Mouse (Mus musculus): ENCODE data around the gene Mgat4d. TPM values are rescaled to one million over a fixed set of nuclear protein-coding genes. Genes with fewer than 3 reads are reported as not detected.
A peak's percentile ranks its signal among the peaks of the same experiment; 100 is the strongest.

The Mgat4d gene
- total RNA-seq, 1 experiment, result 0.31 TPM

DNA sequence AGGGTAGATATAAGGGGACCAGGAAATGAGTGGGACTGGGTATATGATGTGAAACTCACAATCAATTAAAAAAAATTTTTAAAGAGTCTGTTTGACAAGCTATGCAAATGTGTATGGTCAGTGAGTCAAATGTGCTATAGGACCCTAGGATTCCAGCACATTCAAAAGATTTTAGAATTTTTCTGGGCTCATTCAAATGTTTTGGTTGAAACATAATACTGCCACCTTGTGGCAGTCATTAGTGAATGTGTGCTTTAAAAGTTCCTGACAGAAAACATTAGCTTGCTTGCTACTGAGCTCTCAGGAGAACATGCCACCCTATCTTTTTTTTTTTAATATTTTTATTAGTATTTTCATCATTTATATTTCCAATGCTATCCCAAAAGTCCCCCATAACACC lies 5.6 kb upstream of the Mgat4d start:
- Histone ChIP-seq H3K36me3 (ENCODE audit: control insufficient read depth, insufficient read depth, low read length, poor library complexity, severe bottlenecking) (no peaks in the 10 kb centered on the region), H3K9ac (ENCODE audit: insufficient read depth, low read depth, low read length, poor library complexity, severe bottlenecking) (no peak overlapping the region), H3K9me3 (ENCODE audit: control insufficient read depth, insufficient read depth, low read depth, low read length) (no peaks in the 10 kb centered on the region), H3K27ac (ENCODE audit: insufficient read depth, low read depth, low read length, poor library complexity, severe bottlenecking) (no peak overlapping the region), H3K4me3 (ENCODE audit: insufficient read depth in 1 of 2, low read depth in 1 of 2, low read length in 2 of 2, poor library complexity in 1 of 2, severe bottlenecking in 1 of 2) (no peak overlapping the region), H3K4me1 (ENCODE audit: control insufficient read depth in 2 of 2, insufficient read depth in 2 of 2, low read length in 2 of 2, poor library complexity in 1 of 2) (peaks cover 0 to 2% of the 10 kb centered on the region in 2 experiments; a peak in 1 of 4 replicates)
- in situ Hi-C loops (cut with MboI; ENCODE audit: low sequenced_read_pairs in 2 of 2, unreplicated experiment in 2 of 2), result loop anchor here in 1 of 2 experiments (10.0 kb wide), 1 partner anchor 248 kb away; no protein-coding TSS in a partner anchor
- TF ChIP-seq ZNF384 (IDR thresholded peaks at IDR 0.05; ENCODE audit: low read depth, low read length), result no peak
- TF ChIP-seq ZC3H11A (IDR thresholded peaks at IDR 0.05; ENCODE audit: borderline replicate concordance, low read depth, low read length), result peak; percentile 60; the same call in 1 of the 2 replicates
- no peak for DNase-seq (ENCODE audit: low read depth, low spot score)

DNA sequence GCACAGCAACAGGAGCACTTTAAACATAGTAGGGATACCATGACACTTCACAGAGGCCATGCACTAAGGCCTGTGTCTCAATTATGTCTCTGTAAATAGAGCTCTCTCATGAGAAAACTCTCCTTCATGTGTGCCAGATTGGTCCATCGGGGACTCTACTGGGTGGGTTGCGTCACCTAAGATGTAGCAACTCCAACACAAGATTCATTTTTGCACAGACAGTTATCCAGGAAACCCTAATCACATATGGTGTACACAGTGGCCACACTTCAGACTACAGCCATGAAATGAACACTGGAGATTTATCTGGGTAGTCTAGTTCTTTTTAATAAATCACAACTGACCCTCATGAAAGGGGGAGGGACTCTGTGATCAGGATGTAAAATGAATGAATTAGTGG lies 3.0 kb downstream of the Mgat4d start:
- in situ Hi-C loops (cut with MboI; ENCODE audit: low sequenced_read_pairs in 2 of 2, unreplicated experiment in 2 of 2), result no loop called here
- Histone ChIP-seq H3K9me3 (ENCODE audit: control insufficient read depth, insufficient read depth, low read depth, low read length) (no peaks in the 10 kb centered on the region), H3K4me1 (ENCODE audit: control insufficient read depth in 2 of 2, insufficient read depth in 2 of 2, low read length in 2 of 2, poor library complexity in 1 of 2) (no peaks in the 10 kb centered on the region), H3K27ac (ENCODE audit: insufficient read depth, low read depth, low read length, poor library complexity, severe bottlenecking) (no peak overlapping the region), H3K9ac (ENCODE audit: insufficient read depth, low read depth, low read length, poor library complexity, severe bottlenecking) (no peak overlapping the region), H3K36me3 (ENCODE audit: control insufficient read depth, insufficient read depth, low read length, poor library complexity, severe bottlenecking) (no peaks in the 10 kb centered on the region), H3K4me3 (ENCODE audit: insufficient read depth in 1 of 2, low read depth in 1 of 2, low read length in 2 of 2, poor library complexity in 1 of 2, severe bottlenecking in 1 of 2) (no peak overlapping the region)
- no peak for TF ChIP-seq MAFK (IDR thresholded peaks at IDR 0.05; ENCODE audit: insufficient read depth, low read depth, low read length)
- TF ChIP-seq HCFC1 (IDR thresholded peaks at IDR 0.05; ENCODE audit: borderline replicate concordance, insufficient read depth, low read length), result no peak
- TF ChIP-seq ZC3H11A (IDR thresholded peaks at IDR 0.05; ENCODE audit: borderline replicate concordance, low read depth, low read length), result no peak
- TF ChIP-seq CHD2 (IDR thresholded peaks at IDR 0.05; ENCODE audit: low read depth, low read length), result no peak
- no peak for TF ChIP-seq ZNF384 (IDR thresholded peaks at IDR 0.05; ENCODE audit: low read depth, low read length)
- DNase-seq (ENCODE audit: low read depth, low spot score), result no peak

DNA sequence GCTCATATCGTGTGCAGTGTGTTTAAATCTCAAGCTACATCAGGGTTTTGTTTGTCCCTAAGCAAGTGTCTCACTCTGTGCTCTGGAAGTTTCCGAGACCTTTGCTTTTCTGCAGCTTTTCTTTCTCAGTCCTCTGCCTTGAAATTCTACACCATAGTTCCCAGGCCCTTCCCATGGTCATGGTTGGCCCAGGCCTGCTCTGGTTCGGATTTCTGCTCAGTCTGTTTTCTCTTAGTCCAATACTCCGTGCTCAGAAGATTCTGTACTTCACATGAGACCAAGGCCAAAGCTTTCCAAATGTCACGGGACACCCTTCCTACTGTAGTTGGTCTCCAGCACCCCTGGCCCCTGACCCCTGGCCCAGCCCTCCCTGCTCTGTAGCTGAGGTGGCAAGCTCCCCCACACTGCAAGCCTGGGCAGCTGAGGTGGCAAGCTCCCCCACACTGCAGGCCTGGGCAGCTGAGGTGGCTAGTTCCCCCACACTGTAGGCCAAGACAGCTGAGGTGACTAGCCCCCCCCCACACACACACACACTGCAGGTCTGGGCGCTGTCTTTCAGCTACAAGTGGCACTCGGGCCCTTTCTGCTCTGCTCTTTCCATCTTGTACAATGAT lies 15.0 kb downstream of the Mgat4d start:
- DNase-seq (ENCODE audit: low read depth, low spot score), result no peak
- Histone ChIP-seq H3K9ac (ENCODE audit: insufficient read depth, low read depth, low read length, poor library complexity, severe bottlenecking) (no peak overlapping the region), H3K27ac (ENCODE audit: insufficient read depth, low read depth, low read length, poor library complexity, severe bottlenecking) (no peak overlapping the region), H3K4me3 (ENCODE audit: insufficient read depth in 1 of 2, low read depth in 1 of 2, low read length in 2 of 2, poor library complexity in 1 of 2, severe bottlenecking in 1 of 2) (no peak overlapping the region), H3K36me3 (ENCODE audit: control insufficient read depth, insufficient read depth, low read length, poor library complexity, severe bottlenecking) (no peaks in the 10 kb centered on the region), H3K4me1 (ENCODE audit: control insufficient read depth in 2 of 2, insufficient read depth in 2 of 2, low read length in 2 of 2, poor library complexity in 1 of 2) (no peaks in the 10 kb centered on the region), H3K9me3 (ENCODE audit: control insufficient read depth, insufficient read depth, low read depth, low read length) (no peaks in the 10 kb centered on the region)
- no peak for TF ChIP-seq HCFC1 (IDR thresholded peaks at IDR 0.05; ENCODE audit: borderline replicate concordance, insufficient read depth, low read length)
- TF ChIP-seq MAFK (IDR thresholded peaks at IDR 0.05; ENCODE audit: insufficient read depth, low read depth, low read length), result no peak
- no peak for TF ChIP-seq CHD2 (IDR thresholded peaks at IDR 0.05; ENCODE audit: low read depth, low read length)
- TF ChIP-seq ZC3H11A (IDR thresholded peaks at IDR 0.05; ENCODE audit: borderline replicate concordance, low read depth, low read length), result no peak
- no peak for TF ChIP-seq ZNF384 (IDR thresholded peaks at IDR 0.05; ENCODE audit: low read depth, low read length)
- in situ Hi-C loops (cut with MboI; ENCODE audit: low sequenced_read_pairs in 2 of 2, unreplicated experiment in 2 of 2), result no loop called here

DNA sequence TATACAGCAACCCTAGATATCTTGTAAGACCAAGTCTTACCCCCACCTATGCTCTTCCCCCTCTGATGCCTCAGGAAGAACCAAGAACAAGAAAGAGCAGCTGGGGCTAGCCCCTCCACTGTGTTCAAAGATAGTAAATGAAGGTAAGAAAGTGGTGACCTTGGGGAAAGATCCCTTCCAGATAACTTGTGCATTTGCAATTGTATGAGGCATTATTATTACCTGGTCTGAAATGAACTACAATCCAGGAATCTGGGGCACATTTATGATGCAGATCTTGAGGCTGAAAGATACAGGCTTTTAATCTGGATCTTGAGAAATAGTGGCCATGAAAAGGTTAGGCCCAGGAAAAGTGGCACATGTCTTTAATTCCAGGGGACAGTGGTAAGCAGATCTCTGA lies 29.0 kb downstream of the Mgat4d start:
- Histone ChIP-seq H3K9me3 (ENCODE audit: control insufficient read depth, insufficient read depth, low read depth, low read length) (no peaks in the 10 kb centered on the region), H3K4me1 (ENCODE audit: control insufficient read depth in 2 of 2, insufficient read depth in 2 of 2, low read length in 2 of 2, poor library complexity in 1 of 2) (peaks cover 6 to 8% of the 10 kb centered on the region in 2 experiments; a peak in 3 of 4 replicates), H3K27ac (ENCODE audit: insufficient read depth, low read depth, low read length, poor library complexity, severe bottlenecking) (no peak overlapping the region), H3K9ac (ENCODE audit: insufficient read depth, low read depth, low read length, poor library complexity, severe bottlenecking) (no peak overlapping the region), H3K36me3 (ENCODE audit: control insufficient read depth, insufficient read depth, low read length, poor library complexity, severe bottlenecking) (no peaks in the 10 kb centered on the region), H3K4me3 (ENCODE audit: insufficient read depth in 1 of 2, low read depth in 1 of 2, low read length in 2 of 2, poor library complexity in 1 of 2, severe bottlenecking in 1 of 2) (no peak overlapping the region)
- DNase-seq (ENCODE audit: low read depth, low spot score), result peak; percentile 12
- in situ Hi-C loops (cut with MboI; ENCODE audit: low sequenced_read_pairs in 2 of 2, unreplicated experiment in 2 of 2), result no loop called here
- TF ChIP-seq MAFK (IDR thresholded peaks at IDR 0.05; ENCODE audit: insufficient read depth, low read depth, low read length), result no peak
- no peak for TF ChIP-seq HCFC1 (IDR thresholded peaks at IDR 0.05; ENCODE audit: borderline replicate concordance, insufficient read depth, low read length)
- no peak for TF ChIP-seq ZNF384 (IDR thresholded peaks at IDR 0.05; ENCODE audit: low read depth, low read length)
- no peak for TF ChIP-seq ZC3H11A (IDR thresholded peaks at IDR 0.05; ENCODE audit: borderline replicate concordance, low read depth, low read length)
- TF ChIP-seq CHD2 (IDR thresholded peaks at IDR 0.05; ENCODE audit: low read depth, low read length), result no peak

DNA sequence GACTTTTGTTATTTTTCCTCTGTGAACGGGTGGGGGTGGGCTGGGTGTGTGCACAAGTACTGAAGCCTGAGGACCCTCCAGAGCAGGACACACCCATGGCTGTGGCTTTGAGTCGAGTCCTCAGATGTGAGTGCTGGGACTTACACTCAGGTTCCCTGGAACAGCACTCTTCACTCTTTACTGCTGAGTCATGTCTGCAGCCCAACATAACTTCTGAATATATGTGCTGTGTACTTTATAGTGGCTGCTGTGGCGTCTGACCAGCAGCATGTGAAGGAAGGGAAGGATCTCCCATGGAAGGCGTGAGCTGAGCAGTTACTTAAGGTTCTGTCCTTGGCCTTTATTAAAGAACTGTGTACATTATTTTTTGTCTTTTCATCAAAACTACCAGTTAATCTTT lies 31.9 kb downstream of the Mgat4d start:
- DNase-seq (ENCODE audit: low read depth, low spot score), result no peak
- Histone ChIP-seq H3K9me3 (ENCODE audit: control insufficient read depth, insufficient read depth, low read depth, low read length) (no peaks in the 10 kb centered on the region), H3K4me3 (ENCODE audit: insufficient read depth in 1 of 2, low read depth in 1 of 2, low read length in 2 of 2, poor library complexity in 1 of 2, severe bottlenecking in 1 of 2) (no peak overlapping the region), H3K27ac (ENCODE audit: insufficient read depth, low read depth, low read length, poor library complexity, severe bottlenecking) (no peak overlapping the region; the same call in 1 of the 2 replicates), H3K4me1 (ENCODE audit: control insufficient read depth in 2 of 2, insufficient read depth in 2 of 2, low read length in 2 of 2, poor library complexity in 1 of 2) (peaks cover 16 to 18% of the 10 kb centered on the region in 2 experiments), H3K36me3 (ENCODE audit: control insufficient read depth, insufficient read depth, low read length, poor library complexity, severe bottlenecking) (no peaks in the 10 kb centered on the region), H3K9ac (ENCODE audit: insufficient read depth, low read depth, low read length, poor library complexity, severe bottlenecking) (no peak overlapping the region)
- TF ChIP-seq MAFK (IDR thresholded peaks at IDR 0.05; ENCODE audit: insufficient read depth, low read depth, low read length) (peak; percentile 55; the same call in 1 of the 2 replicates), ZC3H11A (IDR thresholded peaks at IDR 0.05; ENCODE audit: borderline replicate concordance, low read depth, low read length) (no peak), CHD2 (IDR thresholded peaks at IDR 0.05; ENCODE audit: low read depth, low read length) (no peak)
- in situ Hi-C loops (cut with MboI; ENCODE audit: low sequenced_read_pairs in 2 of 2, unreplicated experiment in 2 of 2), result no loop called here
